Mouse (Mus musculus): Measurements from ENCODE around the gene Ddx51. TPM values are rescaled to one million over a fixed set of nuclear protein-coding genes. Genes with fewer than 3 reads are reported as not detected.

The Ddx51 gene
- 67.0 TPM for polyA plus RNA-seq (2017; shearing (Covaris generic))

GRCm38 (mm10) chr5:110652719-110653648 lies at the start of gene Ddx51, which contains the start of gene Noc4l:
Gene Ddx51 (plus strand): TSS chr5:110653451.
Gene Noc4l (minus strand): TSS chr5:110653417.

Other genes with a start within 250 kb of the Ddx51 start
- gene Fbrsl1, start 204.9 kb upstream of the Ddx51 start, polyA plus RNA-seq (2017; shearing (Covaris generic)): 119 TPM
- gene Galnt9, start 109.1 kb upstream of the Ddx51 start, polyA plus RNA-seq (2017; shearing (Covaris generic)): 14.7 TPM
- 79.5 TPM for gene Noc4l, start within 50 bp of the Ddx51 start, polyA plus RNA-seq (2017; shearing (Covaris generic))
- 71.4 TPM for gene Ep400, start 117.3 kb downstream of the Ddx51 start, polyA plus RNA-seq (2017; shearing (Covaris generic))
- 34.5 TPM for gene Pus1, start 127.2 kb downstream of the Ddx51 start, polyA plus RNA-seq (2017; shearing (Covaris generic))
- 89.3 TPM for gene Ulk1, start 156.6 kb downstream of the Ddx51 start, polyA plus RNA-seq (2017; shearing (Covaris generic))
- gene Hscb, start 186.3 kb downstream of the Ddx51 start, polyA plus RNA-seq (2017; shearing (Covaris generic)): 17.1 TPM
- 2.2 TPM for gene Chek2, start 186.5 kb downstream of the Ddx51 start, polyA plus RNA-seq (2017; shearing (Covaris generic))
- gene Ttc28, start 226.4 kb downstream of the Ddx51 start, polyA plus RNA-seq (2017; shearing (Covaris generic)): 5.6 TPM

All from naive thymus-derived CD4-positive, alpha-beta T cell, adult 5 months (primary cell).